Mouse (Mus musculus) myocyte (in vitro differentiated cells): ENCODE measurements around the gene Igfbp2.

ENCODE experiments used
- MYOD1 ChIP-seq, 3 experiments: IDR thresholded peaks; one replicate each; pipeline ENCODE4 v1.6.1; 2011; ENCODE audit warnings: control low read depth in 2 of 3, low read depth in 2 of 3, mild to moderate bottlenecking in 2 of 3, moderate library complexity in 1 of 3; ENCODE audit not compliant: insufficient read length in 2 of 3, control insufficient read depth in 1 of 3
- POLR2A ChIP-seq: IDR thresholded peaks from one replicate; pipeline ENCODE4 v1.6.1; 2011; ENCODE audit warnings: low read depth, mild to moderate bottlenecking, control low read depth, moderate library complexity; ENCODE audit not compliant: insufficient read length
- POLR2AphosphoS2 ChIP-seq: IDR thresholded peaks from one replicate; pipeline ENCODE4 v1.6.1; 2011; ENCODE audit warnings: low read depth, control low read depth; ENCODE audit not compliant: insufficient read length
- TCF12 ChIP-seq: IDR thresholded peaks from one replicate; pipeline ENCODE4 v1.6.1; 2011; ENCODE audit warnings: mild to moderate bottlenecking, control low read depth; ENCODE audit not compliant: poor library complexity, insufficient read depth, severe bottlenecking

GRCm38 (mm10) chr1:72824707-72825101 is 401 bp downstream of the Igfbp2 start:
- TF ChIP-seq POLR2A (no peak), TCF12 (no peak), POLR2AphosphoS2 (no peak), MYOD1 (IDR thresholded peaks at IDR 0.05; ENCODE audit: control insufficient read depth in 1 of 3, insufficient read length in 2 of 3, low read depth in 2 of 3) (no peak)
